Mouse (Mus musculus): ENCODE data around the gene Rem2. TPM values are rescaled to one million over a fixed set of nuclear protein-coding genes. Genes with fewer than 3 reads are reported as not detected.

Rem2 gene
- polyA plus RNA-seq, 1 experiment from 2014 or later = 1.1 TPM

Other genes starting within 250 kb of the Rem2 start
- gene Dad1, start 222.0 kb upstream of the Rem2 start, polyA plus RNA-seq (2015; fragmentation: Nextera tagmentation; extraction: Ambion mirVana) = 355 and 362 TPM in 2 replicates
- 96.0 and 106 TPM in 2 replicates for gene Abhd4, start 221.9 kb upstream of the Rem2 start, polyA plus RNA-seq (2015; fragmentation: Nextera tagmentation; extraction: Ambion mirVana)
- 0.03 TPM in 1 of 2 replicates, not detected in the other for gene Olfr49, start 191.2 kb upstream of the Rem2 start, polyA plus RNA-seq (2015; fragmentation: Nextera tagmentation; extraction: Ambion mirVana)
- gene Oxa1l, start 115.3 kb upstream of the Rem2 start, polyA plus RNA-seq (2015; fragmentation: Nextera tagmentation; extraction: Ambion mirVana) = 53.2 and 54.4 TPM in 2 replicates
- gene Slc7a7, start 58.3 kb upstream of the Rem2 start, polyA plus RNA-seq (2015; fragmentation: Nextera tagmentation; extraction: Ambion mirVana) = 7.7 and 11.0 TPM in 2 replicates
- 196 and 285 TPM in 2 replicates for gene Mrpl52, start 49.2 kb upstream of the Rem2 start, polyA plus RNA-seq (2015; fragmentation: Nextera tagmentation; extraction: Ambion mirVana)
- 91.2 and 125 TPM in 2 replicates for gene Mmp14, start 44.5 kb upstream of the Rem2 start, polyA plus RNA-seq (2015; fragmentation: Nextera tagmentation; extraction: Ambion mirVana)
- gene Lrp10, start 12.0 kb upstream of the Rem2 start, polyA plus RNA-seq (2015; fragmentation: Nextera tagmentation; extraction: Ambion mirVana) = 41.9 and 51.6 TPM in 2 replicates
- 47.4 and 57.4 TPM in 2 replicates for gene Prmt5, start 41.4 kb downstream of the Rem2 start, polyA plus RNA-seq (2015; fragmentation: Nextera tagmentation; extraction: Ambion mirVana)
- 34.0 and 39.8 TPM in 2 replicates for gene Haus4, start 78.5 kb downstream of the Rem2 start, polyA plus RNA-seq (2015; fragmentation: Nextera tagmentation; extraction: Ambion mirVana)
- 23.1 and 35.5 TPM in 2 replicates for gene Ajuba, start 101.5 kb downstream of the Rem2 start, polyA plus RNA-seq (2015; fragmentation: Nextera tagmentation; extraction: Ambion mirVana)
- gene 4931414P19Rik, start 129.9 kb downstream of the Rem2 start, polyA plus RNA-seq (2015; fragmentation: Nextera tagmentation; extraction: Ambion mirVana) = 4.8 and 5.0 TPM in 2 replicates
- 294 and 335 TPM in 2 replicates for gene Psmb5, start 141.9 kb downstream of the Rem2 start, polyA plus RNA-seq (2015; fragmentation: Nextera tagmentation; extraction: Ambion mirVana)
- gene Psmb11, start 145.3 kb downstream of the Rem2 start, polyA plus RNA-seq (2015; fragmentation: Nextera tagmentation; extraction: Ambion mirVana) = 1.7 and 17.6 TPM in 2 replicates
- gene Gm17606, start 164.9 kb downstream of the Rem2 start, polyA plus RNA-seq (2015; fragmentation: Nextera tagmentation; extraction: Ambion mirVana) = not detected in 2 replicates
- gene Cdh24, start 165.3 kb downstream of the Rem2 start, polyA plus RNA-seq (2015; fragmentation: Nextera tagmentation; extraction: Ambion mirVana) = 1.6 and 2.1 TPM in 2 replicates
- gene 1700123O20Rik, start 210.1 kb downstream of the Rem2 start, polyA plus RNA-seq (2015; fragmentation: Nextera tagmentation; extraction: Ambion mirVana) = 40.7 and 42.3 TPM in 2 replicates
- gene Acin1, start 210.8 kb downstream of the Rem2 start, polyA plus RNA-seq (2015; fragmentation: Nextera tagmentation; extraction: Ambion mirVana) = 75.5 and 80.1 TPM in 2 replicates
- gene Gm29776, start 222.7 kb downstream of the Rem2 start, polyA plus RNA-seq (2015; fragmentation: Nextera tagmentation; extraction: Ambion mirVana) = 0.15 and 0.16 TPM in 2 replicates
- gene Cebpe, start 236.1 kb downstream of the Rem2 start, polyA plus RNA-seq (2015; fragmentation: Nextera tagmentation; extraction: Ambion mirVana) = 0.10 and 0.11 TPM in 2 replicates